Mouse (Mus musculus) frontal cortex, postnatal 25 days (tissue): ENCODE data around the gene Perm1.

Experiments
- DNase-seq, 2 experiments: peaks; one replicate each; pipeline ENCODE4 v3.0.0; 2022; ENCODE audit warnings: low spot score in 2 of 2

Gene Perm1

GRCm38 (mm10) chr4:156249567-156249966, 33.9 kb downstream of the Perm1 start:
- no peak for DNase-seq

- no peak for DNase-seq
These were observed 35.4 kb downstream of the Perm1 start for GRCm38 (mm10) chr4:156251081-156251480.

GRCm38 (mm10) chr4:156252140-156252539, 36.5 kb downstream of the Perm1 start:
- no peak for DNase-seq

- no peak for DNase-seq
These were observed 37.0 kb downstream of the Perm1 start for GRCm38 (mm10) chr4:156252619-156253018.

- DNase-seq, result no peak
These were observed 37.4 kb downstream of the Perm1 start for GRCm38 (mm10) chr4:156253043-156253442.

- no peak for DNase-seq
These were observed 38.9 kb downstream of the Perm1 start for GRCm38 (mm10) chr4:156254361-156255077.

- no peak for DNase-seq
These were observed 39.6 kb downstream of the Perm1 start, which contains the start of gene Samd11 for GRCm38 (mm10) chr4:156255078-156255839. TSS of gene Samd11 (minus strand) at chr4:156255657.
